Mouse (Mus musculus) bone marrow, adult 2 months (tissue): ENCODE results near the gene Plagl2.

Experiments
- CTCF ChIP-seq: fragments of 200-500 bp; IDR thresholded peaks from 2 replicates; pipeline ENCODE4 v1.5.1; 2011; ENCODE audit warnings: low read length, control low read depth; ENCODE audit not compliant: control insufficient read depth, insufficient read depth
- POLR2A ChIP-seq: fragments of 200-500 bp; IDR thresholded peaks from 2 replicates; pipeline ENCODE4 v1.6.1; 2011; ENCODE audit warnings: low read depth, mild to moderate bottlenecking, control low read depth, low read length, borderline replicate concordance; ENCODE audit not compliant: control insufficient read depth

GRCm38 (mm10) chr2:153274919-153275247, 33.7 kb upstream of the Plagl2 start:
- TF ChIP-seq CTCF (no peak), POLR2A (no peak)
